Mouse (Mus musculus) stomach, postnatal 0 days (tissue): ENCODE data around the gene Sdk2.

ENCODE experiments used
- CTCF ChIP-seq: IDR thresholded peaks from 2 replicates; pipeline ENCODE4 v1.5.1; 2016; ENCODE audit warnings: antibody characterized with exemption, low read depth, mild to moderate bottlenecking, moderate library complexity
- EP300 ChIP-seq: optimal IDR thresholded peaks from 2 replicates; pipeline ENCODE3; 2016; ENCODE audit warnings: antibody characterized with exemption

DNA sequence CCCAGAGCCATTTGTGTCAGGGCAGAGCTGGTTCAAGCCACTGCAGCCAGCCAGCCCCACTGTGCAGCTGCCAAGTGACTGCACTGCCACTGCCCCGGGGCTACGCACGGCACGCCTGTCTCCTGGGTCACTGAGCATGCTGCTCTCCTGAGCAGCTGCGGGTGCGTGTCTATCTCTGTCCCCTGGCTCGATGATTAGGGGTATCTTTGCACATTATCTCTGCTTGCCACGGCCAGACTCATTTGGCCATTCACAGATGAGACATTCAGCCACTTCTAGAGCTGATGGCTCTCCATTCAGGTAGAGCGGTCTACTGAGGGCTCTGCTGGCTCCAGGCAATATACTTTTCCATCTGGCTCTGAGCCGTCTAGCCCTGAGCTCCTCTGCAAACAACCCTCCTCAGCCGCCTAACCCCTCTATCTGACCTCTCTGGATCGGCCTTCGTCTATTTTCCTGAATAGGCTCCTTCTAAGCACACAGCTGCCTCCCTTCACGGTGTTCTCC lies 49.9 kb downstream of the Sdk2 start:
- TF ChIP-seq CTCF = no peak
- TF ChIP-seq EP300 = no peak
